Mouse (Mus musculus): ENCODE results near the gene Slc5a11. TPM values are rescaled to one million over a fixed set of nuclear protein-coding genes. Genes with fewer than 3 reads are reported as not detected.

Gene Slc5a11
- total RNA-seq (2014; rRNA removed; ENCODE audit: low replicate concordance) (not detected in 2 replicates), polyA plus RNA-seq (2015; fragmentation: Nextera tagmentation; extraction: Ambion mirVana) (0.10 TPM in 2 replicates)

- WGBS, result 38% methylated on average over 6 of the region's 8 CpGs
- Histone ChIP-seq H3K4me2 (ENCODE audit: low read depth, low read length) (no peak within 1 kb of the TSS), H3K27ac (ENCODE audit: low read depth) (no peak within 1 kb of the TSS), H3K27me3 (ENCODE audit: control insufficient read depth, insufficient read depth, low read length) (no peaks in the 10 kb centered on the region), H3K4me3 (ENCODE audit: low read depth, low read length) (no peak within 1 kb of the TSS), H3K36me3 (replicated peaks; ENCODE audit: control insufficient read depth, insufficient read depth, low read length) (no peaks in the 10 kb centered on the region), H3K9ac (replicated peaks; ENCODE audit: low read depth, low read length) (no peak within 1 kb of the TSS), H3K4me1 (ENCODE audit: control insufficient read depth, insufficient read depth) (no peaks in the 10 kb centered on the region), H3K9me3 (replicated peaks; ENCODE audit: control insufficient read depth, low read length) (no peaks in the 10 kb centered on the region)
- TF ChIP-seq CTCF (IDR thresholded peaks at IDR 0.05; ENCODE audit: low read depth) (no peak), EP300 (IDR thresholded peaks at IDR 0.05; ENCODE audit: low read depth) (no peak)
- DNase-seq (ENCODE audit: low spot score) (no peak), ATAC-seq (ENCODE audit: insufficient read depth, low read depth) (no peak)
Measured at GRCm38 (mm10) chr7:123214365-123215075, at the start of gene Slc5a11. Gene Slc5a11, plus strand, starts transcription at chr7:123214780.

DNA sequence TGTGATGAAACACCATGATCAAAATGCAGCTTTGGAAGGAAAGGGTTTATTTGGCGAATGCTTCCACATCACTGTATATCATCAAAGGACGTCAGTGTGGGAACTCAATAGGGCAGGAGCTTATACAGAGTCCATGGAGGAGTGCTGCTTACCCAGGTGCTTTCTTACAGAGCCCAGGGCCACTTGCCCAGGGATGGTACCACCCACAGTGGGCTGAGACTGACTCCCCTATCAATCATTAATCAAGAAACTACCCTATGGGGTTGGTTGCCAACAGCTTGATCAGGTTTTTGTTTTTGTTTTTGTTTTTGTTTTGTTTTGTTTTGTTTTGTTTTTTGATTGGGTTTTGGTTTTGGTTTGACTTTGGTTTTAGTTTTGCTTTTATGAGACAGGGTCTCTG is 47.1 kb upstream of the Slc5a11 start:
- ATAC-seq (ENCODE audit: insufficient read depth, low read depth) (no peak), DNase-seq (ENCODE audit: low spot score) (no peak)
- H3K27me3 ChIP-seq (ENCODE audit: control insufficient read depth, insufficient read depth, low read length), result no peaks in the 10 kb centered on the region
- H3K4me1 ChIP-seq (ENCODE audit: control insufficient read depth, insufficient read depth), result peaks cover 6% of the 10 kb centered on the region; the same call in 1 of the 2 replicates
- H3K4me2 ChIP-seq (ENCODE audit: low read depth, low read length), result no peak overlapping the region
- WGBS, result 94% methylated on average over 2 of the region's 2 CpGs
- TF ChIP-seq EP300 (IDR thresholded peaks at IDR 0.05; ENCODE audit: low read depth) (no peak), CTCF (IDR thresholded peaks at IDR 0.05; ENCODE audit: low read depth) (no peak)
- peaks cover 90% of the 10 kb centered on the region for H3K36me3 ChIP-seq (replicated peaks; ENCODE audit: control insufficient read depth, insufficient read depth, low read length)
- H3K4me3 ChIP-seq (ENCODE audit: low read depth, low read length), result no peak overlapping the region
- H3K9me3 ChIP-seq (replicated peaks; ENCODE audit: control insufficient read depth, low read length), result no peaks in the 10 kb centered on the region
- H3K27ac ChIP-seq (ENCODE audit: low read depth), result no peak overlapping the region
- no peak overlapping the region for H3K9ac ChIP-seq (replicated peaks; ENCODE audit: low read depth, low read length)

- no peaks in the 10 kb centered on the region for H3K4me1 ChIP-seq (ENCODE audit: control insufficient read depth, insufficient read depth)
- TF ChIP-seq CTCF (IDR thresholded peaks at IDR 0.05; ENCODE audit: low read depth) (no peak), EP300 (IDR thresholded peaks at IDR 0.05; ENCODE audit: low read depth) (no peak)
- H3K27me3 ChIP-seq (ENCODE audit: control insufficient read depth, insufficient read depth, low read length), result no peaks in the 10 kb centered on the region
- no peak overlapping the region for H3K4me3 ChIP-seq (ENCODE audit: low read depth, low read length)
- no peak overlapping the region for H3K4me2 ChIP-seq (ENCODE audit: low read depth, low read length)
- no peaks in the 10 kb centered on the region for H3K9me3 ChIP-seq (replicated peaks; ENCODE audit: control insufficient read depth, low read length)
- no peak for DNase-seq (ENCODE audit: low spot score)
- no peak for ATAC-seq (ENCODE audit: insufficient read depth, low read depth)
- H3K36me3 ChIP-seq (replicated peaks; ENCODE audit: control insufficient read depth, insufficient read depth, low read length), result peaks cover 89% of the 10 kb centered on the region
- no peak overlapping the region for H3K9ac ChIP-seq (replicated peaks; ENCODE audit: low read depth, low read length)
- no peak overlapping the region for H3K27ac ChIP-seq (ENCODE audit: low read depth)
- whole genome bisulfite sequencing, result 90% methylated on average over 2 of the region's 2 CpGs
Measured at GRCm38 (mm10) chr7:123169618-123170017, 45.0 kb upstream of the Slc5a11 start.

DNA sequence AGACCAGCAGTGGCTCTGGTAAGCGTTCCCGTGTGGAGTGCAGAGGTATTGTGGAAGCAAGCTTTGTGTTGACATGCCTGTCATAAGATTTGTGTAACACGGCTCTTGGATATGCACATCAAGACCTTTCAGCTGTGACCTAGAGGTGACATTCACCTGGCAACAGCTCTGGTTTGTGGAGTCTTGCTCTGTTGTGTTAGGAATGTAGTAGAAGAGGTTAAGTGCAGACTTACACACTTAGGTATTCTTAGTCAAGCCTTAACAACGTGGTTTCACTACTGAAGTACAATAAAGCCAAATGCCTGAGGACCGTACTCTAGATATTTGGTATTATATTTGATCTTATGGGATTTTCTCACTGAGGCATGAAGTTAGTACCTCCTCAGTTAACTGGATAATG is 42.5 kb upstream of the Slc5a11 start:
- Histone ChIP-seq H3K36me3 (replicated peaks; ENCODE audit: control insufficient read depth, insufficient read depth, low read length) (peaks cover 95% of the 10 kb centered on the region), H3K4me1 (ENCODE audit: control insufficient read depth, insufficient read depth) (no peaks in the 10 kb centered on the region), H3K27me3 (ENCODE audit: control insufficient read depth, insufficient read depth, low read length) (no peaks in the 10 kb centered on the region), H3K9ac (replicated peaks; ENCODE audit: low read depth, low read length) (no peak overlapping the region), H3K4me3 (ENCODE audit: low read depth, low read length) (no peak overlapping the region), H3K27ac (ENCODE audit: low read depth) (no peak overlapping the region), H3K9me3 (replicated peaks; ENCODE audit: control insufficient read depth, low read length) (no peaks in the 10 kb centered on the region), H3K4me2 (ENCODE audit: low read depth, low read length) (no peak overlapping the region)
- WGBS, result 53% methylated on average over 5 of the region's 5 CpGs
- no peak for TF ChIP-seq EP300 (IDR thresholded peaks at IDR 0.05; ENCODE audit: low read depth)
- no peak for TF ChIP-seq CTCF (IDR thresholded peaks at IDR 0.05; ENCODE audit: low read depth)
- ATAC-seq (ENCODE audit: insufficient read depth, low read depth) (peak; percentile 33; the same call in 1 of the 2 replicates), DNase-seq (ENCODE audit: low spot score) (no peak)

- ATAC-seq (ENCODE audit: insufficient read depth, low read depth) (no peak), DNase-seq (ENCODE audit: low spot score) (no peak)
- Histone ChIP-seq H3K4me1 (ENCODE audit: control insufficient read depth, insufficient read depth) (no peaks in the 10 kb centered on the region), H3K4me3 (ENCODE audit: low read depth, low read length) (no peak overlapping the region), H3K36me3 (replicated peaks; ENCODE audit: control insufficient read depth, insufficient read depth, low read length) (peaks cover 92% of the 10 kb centered on the region), H3K27me3 (ENCODE audit: control insufficient read depth, insufficient read depth, low read length) (no peaks in the 10 kb centered on the region), H3K9ac (replicated peaks; ENCODE audit: low read depth, low read length) (no peak overlapping the region), H3K27ac (ENCODE audit: low read depth) (no peak overlapping the region), H3K4me2 (ENCODE audit: low read depth, low read length) (no peak overlapping the region), H3K9me3 (replicated peaks; ENCODE audit: control insufficient read depth, low read length) (no peaks in the 10 kb centered on the region)
- TF ChIP-seq CTCF (IDR thresholded peaks at IDR 0.05; ENCODE audit: low read depth), result no peak
- TF ChIP-seq EP300 (IDR thresholded peaks at IDR 0.05; ENCODE audit: low read depth), result no peak
Measured at GRCm38 (mm10) chr7:123177215-123177614, 37.4 kb upstream of the Slc5a11 start.

Data from heart, postnatal 0 days (tissue).